Mouse (Mus musculus): ENCODE results near the gene Praf2. TPM values are rescaled to one million over a fixed set of nuclear protein-coding genes. Genes with fewer than 3 reads are reported as not detected.
"Not testable (repeated sequence)": the region's sequence is repeated elsewhere in the genome, so short reads cannot be mapped to it uniquely, and the experiment has no call there.

The Praf2 gene
- total RNA-seq, 2 experiments from 2014 or later: 97.3 to 105 TPM

DNA sequence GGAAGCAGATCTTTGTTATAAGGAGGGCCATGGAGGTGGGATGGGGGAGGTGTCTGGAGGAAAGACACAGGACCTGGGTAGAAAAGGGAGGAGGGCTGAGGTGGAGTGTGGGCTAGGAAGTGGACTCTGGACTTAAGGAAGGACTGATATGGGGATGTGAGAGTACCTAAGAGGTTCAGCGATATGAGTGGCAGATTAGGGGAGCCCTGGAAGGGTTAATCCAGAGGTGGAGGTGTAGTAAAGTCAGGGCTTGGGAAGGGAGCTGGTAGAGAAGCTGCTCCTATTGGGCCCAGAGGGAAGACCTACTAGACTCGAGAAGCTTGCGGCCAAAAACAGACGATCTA lies 655 bp downstream of the Praf2 start:
- DNase-seq (ENCODE audit: extremely low spot score in 1 of 2, low spot score in 2 of 2): no peak
- intact Hi-C loops (cut with DNase I): no loop called here

DNA sequence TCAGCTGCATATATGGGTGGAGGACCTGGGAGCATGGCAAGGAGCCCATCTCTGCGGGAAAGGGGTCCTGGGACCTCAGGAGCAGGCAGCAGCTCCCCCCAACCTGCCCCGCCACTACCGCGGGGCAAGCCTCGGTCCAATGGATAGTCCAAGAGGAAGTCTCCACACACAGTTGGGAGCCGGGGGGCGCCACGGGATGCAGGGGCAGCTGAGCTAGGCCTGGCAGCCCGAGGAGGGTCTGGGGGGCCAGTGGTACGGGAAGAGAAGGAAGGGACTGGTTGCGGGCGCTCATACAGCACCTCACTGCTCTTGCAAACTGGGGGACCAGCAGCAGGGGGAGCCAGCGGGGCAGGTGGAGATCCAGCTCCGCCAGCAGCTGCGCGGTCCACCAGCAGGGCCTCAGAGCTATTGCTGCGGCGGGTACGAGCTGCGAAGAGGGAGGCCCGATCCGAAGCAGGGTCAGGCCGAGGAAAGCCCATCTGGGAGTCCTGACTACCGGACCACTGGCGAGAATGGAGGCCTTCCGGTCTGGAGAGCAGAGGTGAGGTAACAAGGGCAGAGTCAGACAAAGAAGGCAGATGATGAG lies 5.4 kb downstream of the Praf2 start:
- intact Hi-C loops (cut with DNase I): no loop called here
- DNase-seq (ENCODE audit: extremely low spot score in 1 of 2, low spot score in 2 of 2): peak in 1 of 2 experiments; percentile 84

DNA sequence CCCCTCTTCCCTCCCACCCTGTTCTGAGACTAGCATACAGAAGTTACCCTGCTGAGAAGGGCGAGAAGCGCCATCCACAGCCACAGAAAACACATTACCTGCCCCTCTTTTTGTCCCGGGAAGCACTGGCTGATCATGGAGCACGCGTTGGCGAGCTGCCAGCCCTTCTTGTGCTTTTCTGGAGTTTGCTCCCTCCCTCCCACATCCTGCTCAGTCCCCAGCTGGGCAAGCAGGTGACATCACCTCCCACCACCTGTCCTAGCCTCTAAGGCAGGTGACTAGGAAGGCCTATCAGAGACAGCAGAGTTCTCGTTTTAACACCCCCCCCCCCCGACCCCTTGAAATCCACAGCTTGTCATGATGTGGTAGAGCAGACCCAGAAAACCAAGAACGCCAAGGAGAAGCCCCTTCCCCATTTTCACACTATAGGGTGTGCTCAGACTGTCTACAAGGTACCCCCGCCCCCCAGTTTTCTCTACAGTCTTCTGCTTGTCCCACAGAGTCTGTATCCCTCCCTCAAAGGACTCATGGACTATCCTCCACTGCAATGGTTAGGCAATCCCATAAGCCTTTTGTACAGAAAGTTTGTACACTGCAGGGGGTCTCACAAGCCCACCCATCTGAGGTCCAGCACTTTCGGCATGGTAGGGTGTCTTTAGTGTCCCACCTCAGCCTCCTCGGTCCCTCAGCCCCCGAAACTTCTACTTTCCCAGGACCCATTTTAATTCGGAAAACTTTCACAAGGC lies 11.3 kb downstream of the Praf2 start:
- intact Hi-C loops (cut with DNase I): no loop called here
- peak in 1 of 2 experiments; percentile 41 for DNase-seq (ENCODE audit: extremely low spot score in 1 of 2, low spot score in 2 of 2)

DNA sequence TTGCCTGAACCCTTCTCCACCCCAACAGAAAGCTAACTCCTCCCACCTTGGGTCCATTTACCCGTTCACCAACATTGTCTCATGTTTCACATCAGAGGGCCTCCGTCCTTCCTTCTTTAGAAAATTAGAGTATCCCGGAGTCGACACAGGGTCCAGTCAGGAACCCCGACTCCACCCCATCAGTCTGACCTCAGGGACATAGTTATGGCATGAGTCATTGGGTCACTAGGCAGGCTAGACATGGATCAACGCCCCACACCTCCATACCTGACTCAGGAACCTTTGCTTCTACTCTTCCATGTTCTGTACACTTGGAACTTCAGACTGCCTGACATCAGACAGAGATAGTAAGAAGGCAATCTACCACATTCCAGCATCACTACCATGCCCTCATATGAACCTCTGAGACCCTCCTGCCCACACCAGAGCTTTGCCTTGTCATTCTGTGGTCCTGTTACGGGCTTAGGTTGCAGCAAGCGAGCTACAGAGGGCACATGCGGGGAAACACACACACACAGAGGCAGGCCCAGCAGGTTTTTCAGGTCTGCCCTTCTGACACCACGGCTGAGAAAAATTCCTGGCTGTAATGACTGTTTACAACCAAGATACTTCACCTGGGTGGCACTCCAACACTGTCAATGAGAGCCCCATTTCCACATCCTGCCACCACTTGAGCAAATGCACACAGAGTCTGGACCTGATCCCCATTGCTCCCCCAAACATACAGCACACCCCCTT lies 12.0 kb downstream of the Praf2 start:
- intact Hi-C loops (cut with DNase I): no loop called here

DNA sequence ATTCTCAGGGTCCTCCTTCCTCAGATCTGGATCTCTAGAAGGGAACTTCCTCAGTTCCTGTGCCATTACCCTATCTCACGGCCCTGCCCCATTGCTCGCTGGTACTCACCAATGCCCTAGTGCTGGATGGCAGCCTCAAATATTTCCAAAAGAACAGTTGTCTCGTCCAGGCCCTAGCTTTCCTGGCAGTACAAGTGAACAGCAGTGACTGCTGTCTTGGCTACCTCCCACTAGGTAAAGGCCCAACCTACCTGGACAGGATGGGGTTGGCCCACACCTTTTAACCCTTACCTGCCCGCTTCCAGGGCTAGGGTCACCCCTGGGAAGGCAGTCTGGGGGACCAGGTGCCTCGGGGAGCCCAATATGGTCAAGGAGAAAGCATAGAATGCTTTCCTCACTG lies 12.9 kb downstream of the Praf2 start:
- intact Hi-C loops (cut with DNase I): no loop called here
- no peak for DNase-seq (ENCODE audit: extremely low spot score in 1 of 2, low spot score in 2 of 2)

More for the DNA sequence above, 12.0 kb downstream of the Praf2 start:
- DNase-seq (ENCODE audit: extremely low spot score in 1 of 2, low spot score in 2 of 2): no peak

DNA sequence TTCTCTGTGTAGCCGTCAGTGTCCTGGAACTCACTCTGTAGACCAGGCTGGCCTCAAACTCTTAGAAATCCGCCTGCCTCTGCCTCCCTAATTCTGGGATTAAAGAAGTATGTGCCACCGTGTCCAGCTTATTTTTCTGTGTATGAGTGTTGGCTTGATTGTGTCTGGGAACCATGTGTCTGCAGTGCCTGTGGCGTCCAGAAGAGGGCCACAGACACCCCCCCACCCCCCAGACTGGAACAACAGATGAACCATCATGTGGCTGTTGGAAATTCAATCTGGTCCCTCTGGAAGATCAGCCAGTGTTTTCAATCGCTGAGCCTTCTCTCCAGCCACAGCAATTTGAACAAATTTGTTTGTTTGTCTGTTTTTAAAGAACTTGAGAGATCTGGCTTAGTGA lies 15.2 kb downstream of the Praf2 start:
- intact Hi-C loops (cut with DNase I): no loop called here
- no peak for DNase-seq (ENCODE audit: extremely low spot score in 1 of 2, low spot score in 2 of 2)

DNA sequence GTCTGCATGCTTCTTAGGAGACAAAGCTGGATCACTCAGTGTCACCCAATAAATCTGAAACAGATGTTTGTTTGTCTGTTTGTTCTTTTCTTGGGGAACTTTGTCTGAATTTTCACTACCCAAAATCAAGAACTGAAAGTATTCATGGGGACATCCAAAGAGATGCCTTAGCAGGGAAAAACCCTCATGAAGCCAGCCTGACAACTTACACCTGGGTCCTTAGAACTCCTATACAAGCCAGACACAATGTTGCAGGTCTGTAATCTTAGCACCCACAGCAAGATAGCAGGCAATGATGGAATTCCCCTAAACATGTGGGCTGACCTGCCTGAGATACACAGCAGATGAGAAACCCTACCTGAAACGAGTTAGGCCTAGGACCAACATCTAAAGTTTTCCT lies 16.7 kb downstream of the Praf2 start:
- intact Hi-C loops (cut with DNase I): no loop called here
- DNase-seq (ENCODE audit: extremely low spot score in 1 of 2, low spot score in 2 of 2): no peak

DNA sequence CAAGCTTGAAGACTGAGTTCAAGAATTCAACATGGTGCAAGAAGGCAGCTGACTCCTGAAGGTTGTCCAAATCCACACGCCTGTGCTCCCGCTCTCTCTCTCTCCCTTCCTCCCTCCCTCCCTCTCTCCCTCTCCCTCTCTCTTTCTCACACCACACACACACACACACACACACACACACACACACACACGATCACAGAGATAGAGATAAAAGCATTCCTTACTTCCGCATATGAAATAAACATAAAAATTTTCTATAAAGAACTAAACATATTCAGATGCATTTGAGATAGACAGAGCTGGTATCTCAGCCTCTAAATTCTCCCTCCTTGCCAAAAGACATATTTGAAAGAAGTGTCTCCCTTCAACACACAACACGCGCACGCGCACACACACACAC lies 17.2 kb downstream of the Praf2 start:
- DNase-seq (ENCODE audit: extremely low spot score in 1 of 2, low spot score in 2 of 2): no peak
- intact Hi-C loops (cut with DNase I): no loop called here

DNA sequence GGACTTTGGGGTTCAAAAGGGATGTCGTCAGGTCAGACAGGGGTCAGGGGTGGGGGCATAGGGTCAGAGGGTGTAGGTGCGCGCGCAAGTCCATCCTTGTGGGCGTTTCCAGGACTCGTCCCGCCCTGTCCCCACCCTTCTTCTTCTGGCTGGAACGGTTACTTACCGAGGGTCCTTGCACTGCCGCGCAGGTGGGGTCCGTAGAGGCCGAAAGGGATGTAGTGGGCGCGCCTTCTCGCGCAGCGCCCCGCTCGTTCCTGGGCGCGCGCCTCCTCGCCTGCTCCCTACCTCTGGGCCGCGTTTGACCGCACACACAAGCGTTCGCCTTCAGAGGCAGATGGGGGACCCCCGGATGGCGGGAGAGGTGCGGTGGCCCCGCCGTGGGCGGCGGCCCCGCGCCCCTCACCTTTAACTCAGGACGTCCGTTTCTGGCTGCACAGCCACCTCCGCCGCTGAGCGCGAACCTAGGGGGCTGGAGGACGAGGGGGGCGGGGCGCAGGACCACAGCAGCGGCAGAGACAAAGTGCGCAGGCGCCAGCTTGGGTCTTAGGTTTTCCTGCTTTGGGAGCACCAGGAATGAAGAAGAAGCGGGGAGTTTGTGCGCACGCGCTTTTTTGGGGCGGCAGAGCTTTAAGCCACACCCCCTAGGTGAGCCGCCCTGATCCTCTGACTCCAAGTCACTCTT lies 22.3 kb downstream of the Praf2 start, which contains the start of gene Ccdc120:
TSS of gene Ccdc120 (minus strand) at position 474 of the 685 bp plus-strand sequence.
- peak; percentile 64 to 80 for DNase-seq (ENCODE audit: extremely low spot score in 1 of 2, low spot score in 2 of 2)
- intact Hi-C loops (cut with DNase I): no loop called here

DNA sequence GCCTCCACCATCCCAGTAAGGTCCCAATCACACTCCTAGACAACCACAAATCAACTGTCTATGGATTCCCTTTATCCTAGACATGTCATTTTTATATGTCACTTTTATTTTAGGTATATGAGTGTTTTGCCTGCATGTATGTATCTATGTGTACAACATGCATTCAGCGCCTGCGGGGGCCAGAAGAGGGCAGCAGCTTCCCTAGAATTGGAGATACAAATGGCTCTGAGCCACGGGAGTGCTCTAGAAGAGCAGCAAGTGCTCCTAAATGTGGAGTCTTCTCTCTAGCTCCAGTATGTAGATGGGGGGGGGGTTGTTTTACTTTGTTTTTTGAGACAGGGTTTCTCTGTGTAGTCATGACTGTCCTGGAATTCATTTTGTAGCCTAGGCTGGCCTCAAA lies 25.4 kb downstream of the Praf2 start:
- intact Hi-C loops (cut with DNase I); DNase-seq (ENCODE audit: extremely low spot score in 1 of 2, low spot score in 2 of 2): not testable (repeated sequence)

DNA sequence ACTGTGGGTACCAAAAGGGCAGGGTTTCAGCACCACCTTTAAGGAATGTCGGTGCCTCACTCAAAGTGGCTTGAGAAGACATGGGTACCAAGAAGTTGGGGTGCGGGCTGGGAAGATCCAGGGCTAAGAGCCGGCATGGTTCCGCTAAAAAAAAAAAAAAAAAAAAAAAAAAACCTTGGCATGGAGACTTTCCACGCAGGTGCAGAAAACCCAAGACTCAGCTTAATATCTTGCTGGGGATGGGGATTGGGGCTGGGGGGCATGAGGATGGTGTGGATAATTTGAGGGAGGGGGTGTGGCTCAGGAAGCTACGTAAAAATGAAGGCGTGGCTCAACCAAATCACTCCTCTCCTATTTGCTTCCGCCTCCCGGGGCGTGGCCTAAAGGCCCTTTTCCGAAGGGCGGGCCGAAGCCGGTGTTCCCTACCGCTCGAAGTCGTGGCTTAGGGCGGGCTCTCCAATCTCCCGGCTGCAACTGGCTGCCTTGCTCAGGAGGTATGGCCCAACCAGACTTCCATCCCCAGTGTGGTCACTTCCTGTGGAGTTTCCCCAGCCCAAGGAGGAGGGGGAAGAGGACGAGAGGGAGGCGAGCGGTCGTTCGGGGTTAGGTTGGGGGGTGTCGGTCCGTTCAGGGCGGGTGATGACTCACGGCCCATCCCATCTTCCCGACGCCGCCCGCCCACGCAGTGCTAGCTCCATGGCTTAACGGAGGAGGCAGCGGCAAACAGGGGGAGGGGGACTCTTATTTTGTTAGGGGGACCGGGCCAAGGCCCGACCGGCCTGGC lies 34.1 kb downstream of the Praf2 start, which contains the start of gene Tfe3:
TSS of gene Tfe3 (plus strand) at position 424 of the 784 bp plus-strand sequence.
- intact Hi-C loops (cut with DNase I): no loop called here
- peak; percentile 88 to 96 for DNase-seq (ENCODE audit: extremely low spot score in 1 of 2, low spot score in 2 of 2)

DNA sequence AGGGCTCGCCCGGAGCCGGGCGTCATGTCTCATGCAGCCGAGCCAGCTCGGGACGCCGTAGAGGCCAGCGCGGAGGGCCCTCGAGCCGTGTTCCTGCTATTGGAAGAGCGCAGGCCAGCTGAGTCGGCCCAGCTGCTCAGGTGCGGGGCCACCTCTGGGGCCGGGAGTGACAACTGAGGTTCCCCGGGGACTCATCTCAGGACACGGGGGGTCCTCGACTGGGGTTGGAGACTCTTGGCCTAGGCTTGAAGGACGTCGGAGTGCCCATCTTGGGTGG lies 34.6 kb downstream of the Praf2 start:
- intact Hi-C loops (cut with DNase I): no loop called here

DNA sequence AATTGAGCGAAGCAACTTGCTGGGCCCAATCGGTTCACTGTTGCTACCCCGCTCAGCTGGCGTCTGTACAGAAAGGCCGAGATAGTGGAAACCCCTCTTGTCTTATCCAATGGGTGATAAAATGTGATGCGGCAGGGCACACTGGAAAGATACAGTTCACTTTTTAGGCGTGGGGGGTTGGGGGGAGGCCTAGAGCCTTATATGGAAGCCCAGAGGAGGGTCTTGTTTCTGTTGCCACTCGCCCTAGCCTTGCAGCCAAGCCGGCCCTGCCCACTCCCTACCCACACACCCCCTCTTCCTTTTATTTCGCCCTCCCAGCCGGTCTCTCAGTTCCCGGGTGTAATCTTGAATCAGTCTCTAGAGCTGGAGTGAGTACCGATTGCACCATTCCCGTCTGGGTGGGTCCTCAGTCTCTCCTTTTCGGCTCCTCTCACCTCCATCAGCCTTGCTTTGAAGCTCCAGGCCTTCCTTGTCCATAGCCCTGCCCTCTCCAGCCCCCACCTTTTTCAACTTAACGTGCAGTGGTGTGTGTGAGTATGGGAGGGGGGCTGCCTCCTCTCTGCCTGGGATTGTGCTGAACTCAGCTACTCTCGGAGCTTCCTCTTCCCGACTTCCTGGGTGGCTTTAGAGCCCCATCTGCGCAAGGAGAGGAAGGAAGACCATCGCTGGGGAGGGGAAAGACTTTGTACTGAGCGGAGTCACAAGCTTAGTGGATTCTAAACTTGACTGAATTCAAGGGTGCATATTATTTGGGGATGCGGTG lies 35.6 kb downstream of the Praf2 start:
- intact Hi-C loops (cut with DNase I): no loop called here
- peak; percentile 34 to 41 for DNase-seq (ENCODE audit: extremely low spot score in 1 of 2, low spot score in 2 of 2)

More for the DNA sequence above, 34.6 kb downstream of the Praf2 start:
- no peak for DNase-seq (ENCODE audit: extremely low spot score in 1 of 2, low spot score in 2 of 2)

DNA sequence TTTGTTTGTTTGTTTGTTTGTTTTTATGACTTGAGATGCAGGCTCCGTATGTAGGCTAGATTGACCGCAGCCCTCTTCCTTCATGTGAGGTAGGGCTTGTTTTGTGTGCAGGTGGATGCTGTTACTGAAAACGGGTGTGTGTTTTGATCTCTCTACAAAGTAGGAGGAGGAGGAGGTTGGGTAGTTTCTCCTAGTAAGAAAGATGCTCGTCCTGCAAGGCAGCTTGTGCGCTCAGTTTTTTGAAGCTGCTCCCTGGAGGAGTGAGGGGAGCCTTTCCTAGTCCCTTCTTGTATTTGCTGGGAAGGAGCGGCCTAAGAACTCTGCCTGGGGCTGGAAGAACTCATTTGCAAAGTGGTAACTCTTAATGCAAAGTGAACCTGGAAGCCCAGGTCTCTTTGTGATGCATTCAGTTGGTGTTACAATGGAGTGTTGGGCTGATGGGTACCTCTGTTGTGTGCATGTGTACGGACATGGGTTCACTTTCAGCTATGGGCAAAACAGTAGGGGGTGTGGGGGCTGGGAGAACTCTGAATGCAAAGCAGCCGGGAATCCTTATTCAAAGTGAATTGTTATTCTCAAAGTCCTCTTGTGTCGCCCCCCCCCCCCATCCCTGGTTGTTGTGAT lies 36.5 kb downstream of the Praf2 start:
- DNase-seq (ENCODE audit: extremely low spot score in 1 of 2, low spot score in 2 of 2): no peak
- intact Hi-C loops (cut with DNase I): no loop called here

DNA sequence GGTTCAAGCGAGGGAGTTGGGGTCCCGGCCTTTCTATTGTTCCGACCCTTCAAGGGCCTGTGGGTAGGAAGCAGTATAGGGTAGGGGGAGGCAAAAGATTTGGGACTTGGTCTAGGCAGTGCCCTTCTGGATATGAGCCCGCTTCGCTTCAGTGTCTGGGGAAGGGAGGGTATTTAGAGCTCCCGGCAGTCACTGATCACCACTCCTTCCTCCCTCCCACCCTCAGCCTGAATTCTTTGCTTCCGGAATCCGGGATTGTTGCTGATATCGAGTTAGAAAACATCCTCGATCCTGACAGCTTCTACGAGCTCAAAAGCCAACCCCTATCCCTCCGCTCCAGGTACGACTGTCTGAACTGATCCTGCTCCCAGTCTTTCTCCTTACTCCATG lies 37.0 kb downstream of the Praf2 start:
- intact Hi-C loops (cut with DNase I): no loop called here
- DNase-seq (ENCODE audit: extremely low spot score in 1 of 2, low spot score in 2 of 2): no peak

DNA sequence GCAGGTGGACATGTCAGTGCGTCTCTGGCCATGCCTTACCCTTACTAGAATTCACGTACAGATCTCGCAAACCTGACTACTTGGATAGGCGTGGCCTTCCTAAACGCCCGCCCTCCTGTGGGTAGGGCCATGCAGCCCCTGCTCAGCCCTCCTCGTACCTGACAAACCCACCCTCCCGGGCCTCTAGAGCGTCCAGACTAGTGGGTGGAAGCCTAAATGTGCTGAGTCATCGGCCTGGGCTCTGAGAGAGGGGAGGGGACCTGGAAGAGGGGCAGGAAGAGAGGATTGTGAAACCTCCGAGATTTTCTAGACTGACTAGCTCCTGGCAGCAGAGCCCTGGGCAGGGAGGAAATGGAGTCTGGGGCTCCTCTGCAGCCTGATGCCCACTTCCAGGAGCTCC lies 37.5 kb downstream of the Praf2 start:
- intact Hi-C loops (cut with DNase I): no loop called here
- DNase-seq (ENCODE audit: extremely low spot score in 1 of 2, low spot score in 2 of 2): peak in 1 of 2 experiments; percentile 48

DNA sequence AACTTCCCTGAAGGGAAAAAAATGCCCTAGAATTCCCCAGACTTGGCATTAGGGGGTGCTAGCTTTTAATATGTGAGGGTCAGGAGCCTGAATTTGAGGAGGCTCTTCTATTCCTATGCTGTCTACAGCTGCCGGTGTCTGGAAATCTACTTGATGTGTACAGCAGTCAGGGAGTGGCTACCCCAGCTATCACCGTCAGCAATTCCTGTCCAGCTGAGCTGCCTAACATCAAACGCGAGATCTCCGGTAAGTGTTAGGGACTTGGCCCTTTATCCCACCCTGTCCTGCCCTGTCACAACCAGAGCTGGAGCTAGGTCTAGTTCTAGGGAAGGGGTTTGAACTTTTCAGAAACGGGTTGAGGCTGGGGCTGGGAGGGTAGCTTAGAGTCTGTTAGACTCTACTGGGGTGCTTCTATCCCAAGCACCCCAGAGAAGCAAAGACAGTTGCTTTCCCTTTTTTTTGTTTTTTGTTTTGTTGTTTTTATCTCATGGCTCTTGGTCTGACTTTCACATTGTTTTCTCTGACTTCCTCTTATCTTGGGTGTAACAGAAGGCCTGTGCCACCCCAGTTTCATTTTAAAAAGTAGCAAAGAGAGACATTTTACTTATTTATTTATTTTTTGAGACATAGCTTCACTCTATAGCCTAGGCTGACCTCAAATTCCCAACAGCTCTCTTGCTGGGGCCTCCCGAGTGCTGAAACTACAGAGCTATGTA lies 41.2 kb downstream of the Praf2 start:
- no peak for DNase-seq (ENCODE audit: extremely low spot score in 1 of 2, low spot score in 2 of 2)
- intact Hi-C loops (cut with DNase I): no loop called here
